ENCODE assay signal across 1 mouse cellular context in the genomic region with DNA sequence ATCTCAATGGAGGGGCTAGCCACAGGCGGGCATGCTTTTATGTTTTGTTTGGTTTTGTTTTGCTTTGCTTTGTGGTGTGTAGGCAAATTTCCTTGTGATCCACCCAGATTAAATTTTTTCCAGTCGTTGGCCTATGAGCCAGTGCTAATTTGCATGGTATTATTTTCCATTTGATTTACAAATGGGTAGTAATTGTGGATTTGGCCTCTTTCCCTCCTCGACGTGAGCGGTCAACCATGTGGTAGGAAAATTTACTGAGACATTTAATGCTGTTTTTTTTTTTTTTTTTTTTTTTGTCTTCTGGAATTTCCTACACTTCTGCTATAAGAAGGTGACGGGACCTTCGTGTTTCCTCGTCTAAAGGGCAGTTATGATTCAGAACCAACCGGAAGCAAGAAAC.
TF ChIP-seq lines count a peak whose summit lies in the region.

No protein-coding gene starts in this region.

TF ChIP-seq in CH12.LX, 34 proteins besides CTCF, POLR2A, EP300 and RAD21:
- TF ChIP-seq RCOR1 (conservative IDR thresholded peaks at IDR 0.05; ENCODE audit: low read depth, low read length) (no peak), NELFE (IDR thresholded peaks at IDR 0.05; ENCODE audit: low read depth, low read length) (no peak), ZNF384 (IDR thresholded peaks at IDR 0.05; ENCODE audit: low read depth, low read length) (peak; percentile 94), ETS1 (conservative IDR thresholded peaks at IDR 0.05; ENCODE audit: low read depth, low read length) (no peak; the same call in 1 of the 2 replicates), KAT2A (IDR thresholded peaks at IDR 0.05; ENCODE audit: insufficient replicate concordance, low read length) (no peak)
TF ChIP-seq in CH12.LX: peak in this region for 1.
